Mouse (Mus musculus) heart, postnatal 0 days (tissue): ENCODE results near the gene Gsta2.
"Not testable (repeated sequence)": the region's sequence is repeated elsewhere in the genome, so short reads cannot be mapped to it uniquely, and the experiment has no call there.

Experiments used
- CTCF ChIP-seq: IDR thresholded peaks from 2 replicates; pipeline ENCODE4 v1.5.1; 2016; ENCODE audit warnings: antibody characterized with exemption, control low read depth, low read depth
- EP300 ChIP-seq: IDR thresholded peaks from 2 replicates; pipeline ENCODE4 v1.6.1; 2016; ENCODE audit warnings: antibody characterized with exemption, low read depth

GRCm38 (mm10) chr9:78308122-78308521 lies 47.5 kb downstream of the Gsta2 start:
- not testable (repeated sequence) for TF ChIP-seq CTCF, EP300
